Mouse (Mus musculus): ENCODE measurements around the gene Spink8.

Spink8 gene

DNA sequence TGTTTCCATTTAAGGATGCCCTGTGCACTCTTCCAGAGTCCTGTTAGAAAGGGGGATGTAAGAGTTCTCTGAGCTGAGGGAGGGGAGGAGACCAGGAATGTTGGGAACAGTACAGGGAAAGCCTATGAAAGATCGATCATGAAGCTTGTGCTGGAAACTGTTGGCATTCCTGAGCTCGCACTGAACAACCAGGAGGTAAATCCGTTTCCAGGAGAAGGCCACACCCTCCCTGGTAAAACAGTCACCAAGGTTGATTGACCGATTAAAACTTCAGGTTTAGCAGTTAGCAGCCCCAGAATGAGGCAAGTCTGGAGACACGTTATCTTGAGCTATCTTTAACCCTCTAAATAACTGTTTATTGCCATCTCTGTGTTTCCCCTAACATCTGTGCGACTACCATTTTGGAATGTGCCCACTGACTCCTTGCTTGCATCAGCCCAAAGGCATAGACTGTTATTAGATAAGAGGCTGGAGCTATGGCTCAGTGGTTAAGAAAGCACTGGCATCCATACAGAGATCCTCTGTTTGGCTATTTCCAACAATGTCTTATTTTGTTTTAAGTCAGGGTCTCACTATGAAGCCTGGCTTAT, 59.0 kb downstream of the Spink8 start:
- DNase-seq (ENCODE audit: low spot score in 2 of 2), result no peak

DNA sequence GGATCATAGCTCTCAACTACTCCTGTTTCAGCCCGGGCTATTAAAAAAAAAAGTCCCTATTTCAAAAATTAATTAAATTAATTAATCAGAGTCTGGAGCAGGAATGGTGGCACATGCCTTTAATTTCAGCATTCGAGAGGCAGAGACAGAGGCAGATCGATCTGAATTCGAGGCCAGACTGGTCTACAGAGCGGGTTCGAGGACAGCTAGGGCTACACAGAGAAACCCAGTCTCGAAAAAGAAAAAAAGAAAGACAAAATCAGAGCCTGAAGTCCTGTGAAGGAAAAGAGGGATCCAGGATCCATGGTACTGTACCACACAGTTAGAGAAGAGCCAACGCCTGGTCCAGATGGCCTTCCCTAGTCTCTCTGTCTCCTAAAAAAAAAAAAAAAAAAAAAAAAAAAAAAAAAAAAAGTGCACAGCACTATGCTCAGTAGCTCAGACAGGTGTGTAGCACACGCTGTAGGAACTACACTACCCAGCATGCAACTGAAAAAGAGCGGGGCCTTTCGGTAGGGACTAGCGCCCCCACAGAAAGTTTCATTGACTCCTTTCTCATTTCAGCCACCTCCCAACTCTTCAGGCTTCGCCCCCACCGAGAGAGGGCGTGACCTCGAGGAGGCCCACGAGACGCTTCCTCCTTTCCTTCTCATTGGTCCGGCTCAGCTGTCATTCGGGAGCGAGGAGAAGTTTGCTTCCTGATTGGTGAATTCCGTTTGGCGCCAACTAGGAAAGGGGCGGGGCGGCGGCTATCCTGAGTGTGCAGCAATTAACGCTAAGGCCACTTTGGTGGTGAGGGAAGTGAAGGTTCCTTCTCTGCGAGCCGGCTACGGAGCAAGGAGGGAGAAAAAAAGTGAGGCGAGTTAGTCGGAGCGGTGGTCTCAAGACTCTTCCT, 63.0 kb downstream of the Spink8 start, which contains the start of gene Cdc25a:
Gene Cdc25a, plus strand, starts transcription at position 783 of the 895 bp plus-strand sequence.
- peak; percentile 88 to 98 for DNase-seq (ENCODE audit: low spot score in 2 of 2)

DNA sequence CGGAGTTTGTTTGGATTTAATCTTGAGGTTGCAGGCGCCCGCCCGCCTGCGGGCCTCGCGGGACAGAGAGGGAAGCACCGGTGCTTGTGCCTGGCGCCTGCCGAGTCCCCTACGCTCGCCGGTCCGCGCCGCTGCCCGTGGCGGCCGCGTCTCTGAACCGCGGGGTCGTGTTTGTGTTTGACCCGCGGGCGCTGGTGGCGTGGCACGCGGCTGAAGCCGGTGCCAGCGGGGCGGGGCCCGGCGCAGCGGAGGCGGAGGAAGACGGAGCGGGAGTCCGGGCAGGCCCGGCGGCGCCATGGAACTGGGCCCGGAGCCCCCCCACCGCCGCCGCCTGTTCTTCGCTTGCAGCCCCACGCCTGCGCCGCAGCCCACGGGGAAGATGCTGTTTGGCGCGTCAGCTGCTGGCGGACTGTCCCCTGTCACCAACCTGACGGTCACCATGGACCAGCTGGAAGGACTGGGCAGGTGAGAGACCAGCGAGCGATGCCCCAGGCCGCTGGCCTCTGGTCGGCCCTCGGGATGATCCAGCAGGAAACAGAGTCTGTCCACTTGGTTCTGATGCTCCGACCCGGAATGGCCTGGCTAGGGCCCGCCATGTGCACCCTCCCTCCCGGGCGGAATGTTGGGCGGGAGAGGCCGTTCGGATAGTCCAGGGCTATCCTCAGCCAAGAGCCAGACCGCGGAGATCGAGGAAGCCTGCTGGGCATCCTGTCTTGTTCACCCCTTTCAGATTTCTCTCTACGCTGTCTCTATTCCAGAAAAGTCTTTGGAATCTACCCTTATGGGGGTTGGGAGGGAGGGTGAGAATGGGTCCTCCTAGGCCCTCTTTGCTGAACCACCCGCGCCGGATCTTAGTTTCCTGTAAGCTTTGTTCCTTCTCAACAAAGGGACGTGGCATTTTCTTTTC, 63.9 kb downstream of the Spink8 start:
- peak in 1 of 2 experiments; percentile 66 for DNase-seq (ENCODE audit: low spot score in 2 of 2)
